Mouse (Mus musculus): ENCODE data around the gene Gm49405. TPM values are rescaled to one million over a fixed set of nuclear protein-coding genes. Genes with fewer than 3 reads are reported as not detected.
"Not testable (repeated sequence)": the region's sequence is repeated elsewhere in the genome, so short reads cannot be mapped to it uniquely, and the experiment has no call there.

Gene Gm49405
- polyA plus RNA-seq, 1 experiment from 2014 or later = 4.5 TPM

DNA sequence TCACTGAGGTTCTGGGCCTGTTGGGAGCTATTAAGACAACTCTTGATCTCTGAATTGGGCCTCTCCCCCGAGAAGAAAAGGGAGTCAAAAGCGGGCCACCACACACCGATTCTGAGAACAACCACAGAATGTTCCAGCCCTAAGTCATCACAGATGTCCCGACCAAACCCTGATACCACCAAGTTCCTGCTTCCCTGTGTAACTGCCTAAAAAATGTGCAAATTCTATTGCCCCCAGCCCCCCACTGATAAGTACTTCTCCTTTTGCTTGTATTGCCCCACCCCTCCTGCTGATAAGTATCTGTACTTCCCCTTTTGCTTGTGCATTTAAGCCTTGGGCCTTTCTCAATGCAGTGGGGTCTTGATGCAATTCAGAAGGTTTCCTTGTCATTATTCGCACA is 43.7 kb downstream of the Gm49405 start:
- 92% methylated on average over 5 of the region's 5 CpGs for WGBS
- H3K27ac ChIP-seq; H3K4me1 ChIP-seq; H3K9ac ChIP-seq; H3K36me3 ChIP-seq; H3K9me3 ChIP-seq; H3K27me3 ChIP-seq; ATAC-seq (ENCODE audit: low FRiP score, low read depth); H3K4me3 ChIP-seq; H3K4me2 ChIP-seq (replicated peaks): not testable (repeated sequence)

- no peaks in the 10 kb centered on the region for H3K27me3 ChIP-seq
- no peak within 1 kb of the TSS for H3K27ac ChIP-seq
- H3K4me3 ChIP-seq = no peak within 1 kb of the TSS
- H3K9me3 ChIP-seq = no peaks in the 10 kb centered on the region
- no peaks in the 10 kb centered on the region for H3K36me3 ChIP-seq
- no peak for ATAC-seq (ENCODE audit: low FRiP score, low read depth)
- 63% methylated on average over 16 of the region's 16 CpGs for WGBS
- peaks cover 5% of the 10 kb centered on the region; the same call in 1 of the 2 replicates for H3K4me1 ChIP-seq
- H3K4me2 ChIP-seq (replicated peaks) = peak within 1 kb of the TSS; percentile 22; the same call in 1 of the 2 replicates
- no peak within 1 kb of the TSS for H3K9ac ChIP-seq
Observed at GRCm38 (mm10) chr19:4045966-4046865, 45.8 kb downstream of the Gm49405 start, which contains the start of gene Gstp2. Gstp2 (minus strand) TSS chr19:4046023.

DNA sequence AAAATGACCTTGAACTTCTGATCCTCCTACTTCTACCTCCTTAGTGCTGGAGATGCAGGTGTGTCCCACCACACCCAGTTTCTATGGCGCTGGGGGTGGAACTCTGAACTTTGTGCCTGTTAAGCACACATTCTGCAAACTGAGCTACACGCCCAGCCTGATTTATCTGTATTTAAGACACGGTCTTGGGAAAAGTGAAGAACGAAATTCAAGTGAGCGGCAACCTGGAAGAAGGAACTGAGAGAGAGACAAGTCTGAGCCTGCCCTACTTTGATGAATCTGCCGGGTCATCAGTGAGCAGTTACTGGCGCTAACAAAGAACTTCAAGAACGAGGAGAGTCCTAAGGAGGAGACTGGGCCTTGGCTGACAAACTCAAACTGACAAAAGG is 46.4 kb downstream of the Gm49405 start:
- H3K27me3 ChIP-seq = no peaks in the 10 kb centered on the region
- 78% methylated on average over 8 of the region's 8 CpGs for WGBS
- no peaks in the 10 kb centered on the region for H3K9me3 ChIP-seq
- H3K4me2 ChIP-seq (replicated peaks) = no peak overlapping the region
- ATAC-seq (ENCODE audit: low FRiP score, low read depth) = no peak
- peaks cover 5% of the 10 kb centered on the region; the same call in 1 of the 2 replicates for H3K4me1 ChIP-seq
- no peak overlapping the region for H3K27ac ChIP-seq
- H3K36me3 ChIP-seq = no peaks in the 10 kb centered on the region
- H3K4me3 ChIP-seq = no peak overlapping the region
- H3K9ac ChIP-seq = no peak overlapping the region

- H3K4me3 ChIP-seq = no peak overlapping the region
- no peaks in the 10 kb centered on the region for H3K27me3 ChIP-seq
- H3K4me2 ChIP-seq (replicated peaks) = no peak overlapping the region
- H3K4me1 ChIP-seq = peaks cover 5% of the 10 kb centered on the region; the same call in 1 of the 2 replicates
- WGBS = 20% methylated on average over 4 of the region's 4 CpGs
- ATAC-seq (ENCODE audit: low FRiP score, low read depth) = no peak
- H3K36me3 ChIP-seq = no peaks in the 10 kb centered on the region
- no peaks in the 10 kb centered on the region for H3K9me3 ChIP-seq
- no peak overlapping the region for H3K27ac ChIP-seq
- H3K9ac ChIP-seq = no peak overlapping the region
Observed at GRCm38 (mm10) chr19:4047859-4048258, 47.4 kb downstream of the Gm49405 start.

DNA sequence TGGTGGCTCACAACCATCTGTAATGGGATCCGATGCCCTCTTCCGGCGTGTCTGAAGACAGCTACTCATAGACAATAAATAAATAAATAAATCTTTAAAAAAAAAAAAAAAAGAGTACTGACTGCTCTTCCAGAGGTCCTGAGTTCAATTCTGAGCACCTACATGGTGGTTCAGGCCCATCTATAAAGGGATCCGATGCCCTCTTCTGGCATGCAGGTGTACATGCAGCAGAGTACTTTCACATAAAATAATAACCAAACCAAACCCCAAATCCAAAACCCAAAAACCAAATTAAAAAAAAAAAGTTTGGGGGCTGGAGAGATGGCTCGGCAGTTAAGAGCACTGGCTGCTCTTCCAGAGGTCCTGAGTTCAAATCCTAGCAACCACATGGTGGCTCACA is 48.6 kb downstream of the Gm49405 start:
- not testable (repeated sequence) for H3K9ac ChIP-seq; H3K27ac ChIP-seq; H3K9me3 ChIP-seq; H3K4me1 ChIP-seq; H3K27me3 ChIP-seq; H3K4me2 ChIP-seq (replicated peaks); ATAC-seq (ENCODE audit: low FRiP score, low read depth); H3K36me3 ChIP-seq; H3K4me3 ChIP-seq
- 86% methylated on average over 5 of the region's 5 CpGs for WGBS

- Histone ChIP-seq H3K9ac (no peak overlapping the region), H3K27me3 (no peaks in the 10 kb centered on the region)
Observed at GRCm38 (mm10) chr19:4051016-4051415, 50.6 kb downstream of the Gm49405 start.

GRCm38 (mm10) chr19:4051741-4052515 is 51.5 kb downstream of the Gm49405 start:
- Histone ChIP-seq H3K27ac (no peak overlapping the region), H3K9me3 (no peaks in the 10 kb centered on the region), H3K4me1 (0 out of 2 replicates have a peak, but pooled peaks cover 3% of the 10 kb centered on the region), H3K36me3 (no peaks in the 10 kb centered on the region), H3K27me3 (no peaks in the 10 kb centered on the region), H3K9ac (no peak overlapping the region), H3K4me2 (replicated peaks) (no peak overlapping the region), H3K4me3 (no peak overlapping the region)
- no peak for ATAC-seq (ENCODE audit: low FRiP score, low read depth)
- 52% methylated on average over 10 of the region's 10 CpGs for WGBS

More at GRCm38 (mm10) chr19:4051016-4051415, 50.6 kb downstream of the Gm49405 start:
- no peak overlapping the region for H3K4me2 ChIP-seq (replicated peaks)
- no peak overlapping the region for H3K27ac ChIP-seq
- 94% methylated on average over 5 of the region's 5 CpGs for WGBS
- no peaks in the 10 kb centered on the region for H3K36me3 ChIP-seq
- no peak for ATAC-seq (ENCODE audit: low FRiP score, low read depth)
- H3K9me3 ChIP-seq = no peaks in the 10 kb centered on the region
- H3K4me1 ChIP-seq = peaks cover 2% of the 10 kb centered on the region; the same call in 1 of the 2 replicates
- H3K4me3 ChIP-seq = no peak overlapping the region

- Histone ChIP-seq H3K4me2 (replicated peaks) (no peak overlapping the region), H3K4me3 (no peak overlapping the region), H3K9me3 (no peaks in the 10 kb centered on the region), H3K27me3 (no peaks in the 10 kb centered on the region), H3K36me3 (no peaks in the 10 kb centered on the region), H3K4me1 (0 out of 2 replicates have a peak, but pooled peaks cover 3% of the 10 kb centered on the region), H3K27ac (no peak overlapping the region), H3K9ac (no peak overlapping the region)
- WGBS = 78% methylated on average over 5 of the region's 5 CpGs
- ATAC-seq (ENCODE audit: low FRiP score, low read depth) = no peak
Observed at GRCm38 (mm10) chr19:4052516-4053030, 52.1 kb downstream of the Gm49405 start.

GRCm38 (mm10) chr19:4054613-4055012 is 54.2 kb downstream of the Gm49405 start:
- H3K27ac ChIP-seq = no peak overlapping the region
- H3K4me1 ChIP-seq = 0 out of 2 replicates have a peak, but pooled peaks cover 3% of the 10 kb centered on the region
- H3K36me3 ChIP-seq = no peaks in the 10 kb centered on the region
- ATAC-seq (ENCODE audit: low FRiP score, low read depth) = no peak
- no peaks in the 10 kb centered on the region for H3K9me3 ChIP-seq
- H3K4me2 ChIP-seq (replicated peaks) = no peak overlapping the region
- WGBS = 87% methylated on average over 5 of the region's 5 CpGs
- H3K9ac ChIP-seq = no peak overlapping the region
- H3K27me3 ChIP-seq = no peaks in the 10 kb centered on the region
- H3K4me3 ChIP-seq = no peak overlapping the region

Other genes with a start within 250 kb of the Gm49405 start
- 30.4 and 31.2 TPM in 2 replicates for gene Kmt5b, start 233.2 kb upstream of the Gm49405 start, polyA plus RNA-seq (2015; fragmentation: Nextera tagmentation; extraction: Ambion mirVana)
- 46.0 and 47.8 TPM in 2 replicates for gene Chka, start 148.9 kb upstream of the Gm49405 start, polyA plus RNA-seq (2015; fragmentation: Nextera tagmentation; extraction: Ambion mirVana)
- 40.3 and 52.9 TPM in 2 replicates for gene Tcirg1, start 93.5 kb upstream of the Gm49405 start, polyA plus RNA-seq (2015; fragmentation: Nextera tagmentation; extraction: Ambion mirVana)
- gene Ndufs8, start 87.9 kb upstream of the Gm49405 start, polyA plus RNA-seq (2015; fragmentation: Nextera tagmentation; extraction: Ambion mirVana) = 259 and 267 TPM in 2 replicates
- 1.1 and 1.3 TPM in 2 replicates for gene Aldh3b1, start 70.8 kb upstream of the Gm49405 start, polyA plus RNA-seq (2015; fragmentation: Nextera tagmentation; extraction: Ambion mirVana)
- 14.2 and 15.0 TPM in 2 replicates for gene Unc93b1, start 65.4 kb upstream of the Gm49405 start, polyA plus RNA-seq (2015; fragmentation: Nextera tagmentation; extraction: Ambion mirVana)
- 0.05 TPM in 1 of 2 replicates, not detected in the other for gene Aldh3b3, start 42.0 kb upstream of the Gm49405 start, polyA plus RNA-seq (2015; fragmentation: Nextera tagmentation; extraction: Ambion mirVana)
- gene Aldh3b2, start 28.3 kb upstream of the Gm49405 start, polyA plus RNA-seq (2015; fragmentation: Nextera tagmentation; extraction: Ambion mirVana) = 7.8 and 9.3 TPM in 2 replicates
- 4.6 and 6.8 TPM in 2 replicates for gene Acy3, start 14.1 kb upstream of the Gm49405 start, polyA plus RNA-seq (2015; fragmentation: Nextera tagmentation; extraction: Ambion mirVana)
- not detected in 2 replicates for gene Tbx10, start 7.9 kb upstream of the Gm49405 start, polyA plus RNA-seq (2015; fragmentation: Nextera tagmentation; extraction: Ambion mirVana)
- 32.9 and 34.2 TPM in 2 replicates for gene Nudt8, start within 50 bp of the Gm49405 start, polyA plus RNA-seq (2015; fragmentation: Nextera tagmentation; extraction: Ambion mirVana)
- 4.6 and 5.5 TPM in 2 replicates for gene Doc2g, start 2.7 kb downstream of the Gm49405 start, polyA plus RNA-seq (2015; fragmentation: Nextera tagmentation; extraction: Ambion mirVana)
- 188 and 199 TPM in 2 replicates for gene Ndufv1, start 12.2 kb downstream of the Gm49405 start, polyA plus RNA-seq (2015; fragmentation: Nextera tagmentation; extraction: Ambion mirVana)
- gene Gstp1, start 37.4 kb downstream of the Gm49405 start, polyA plus RNA-seq (2015; fragmentation: Nextera tagmentation; extraction: Ambion mirVana) = 573 and 575 TPM in 2 replicates
- 0.61 and 6.7 TPM in 2 replicates for gene Gstp2, start 45.4 kb downstream of the Gm49405 start, polyA plus RNA-seq (2015; fragmentation: Nextera tagmentation; extraction: Ambion mirVana)
- gene Gstp3, start 58.9 kb downstream of the Gm49405 start, polyA plus RNA-seq (2015; fragmentation: Nextera tagmentation; extraction: Ambion mirVana) = not detected in 2 replicates
- gene Cabp2, start 81.0 kb downstream of the Gm49405 start, polyA plus RNA-seq (2015; fragmentation: Nextera tagmentation; extraction: Ambion mirVana) = not detected in 2 replicates
- 56.8 TPM in 2 replicates for gene Cdk2ap2, start 96.6 kb downstream of the Gm49405 start, polyA plus RNA-seq (2015; fragmentation: Nextera tagmentation; extraction: Ambion mirVana)
- 6.6 and 7.3 TPM in 2 replicates for gene Pitpnm1, start 99.4 kb downstream of the Gm49405 start, polyA plus RNA-seq (2015; fragmentation: Nextera tagmentation; extraction: Ambion mirVana)
- gene Aip, start 125.2 kb downstream of the Gm49405 start, polyA plus RNA-seq (2015; fragmentation: Nextera tagmentation; extraction: Ambion mirVana) = 98.5 and 105 TPM in 2 replicates
- gene Gpr152, start 139.2 kb downstream of the Gm49405 start, polyA plus RNA-seq (2015; fragmentation: Nextera tagmentation; extraction: Ambion mirVana) = not detected in 2 replicates
- gene Cabp4, start 143.4 kb downstream of the Gm49405 start, polyA plus RNA-seq (2015; fragmentation: Nextera tagmentation; extraction: Ambion mirVana) = 0.05 and 0.13 TPM in 2 replicates
- 137 and 146 TPM in 2 replicates for gene Coro1b, start 148.0 kb downstream of the Gm49405 start, polyA plus RNA-seq (2015; fragmentation: Nextera tagmentation; extraction: Ambion mirVana)
- 2.7 and 3.6 TPM in 2 replicates for gene Ptprcap, start 153.0 kb downstream of the Gm49405 start, polyA plus RNA-seq (2015; fragmentation: Nextera tagmentation; extraction: Ambion mirVana)
- gene Rps6kb2, start 162.7 kb downstream of the Gm49405 start, polyA plus RNA-seq (2015; fragmentation: Nextera tagmentation; extraction: Ambion mirVana) = 63.9 and 65.7 TPM in 2 replicates
- gene Carns1, start 174.9 kb downstream of the Gm49405 start, polyA plus RNA-seq (2015; fragmentation: Nextera tagmentation; extraction: Ambion mirVana) = 2.2 and 2.5 TPM in 2 replicates
- 1.3 and 2.7 TPM in 2 replicates for gene Tbc1d10c, start 190.7 kb downstream of the Gm49405 start, polyA plus RNA-seq (2015; fragmentation: Nextera tagmentation; extraction: Ambion mirVana)
- gene Ppp1ca, start 191.4 kb downstream of the Gm49405 start, polyA plus RNA-seq (2015; fragmentation: Nextera tagmentation; extraction: Ambion mirVana) = 817 and 858 TPM in 2 replicates
- gene Rad9a, start 201.0 kb downstream of the Gm49405 start, polyA plus RNA-seq (2015; fragmentation: Nextera tagmentation; extraction: Ambion mirVana) = 36.2 and 38.1 TPM in 2 replicates
- 9.0 and 10.0 TPM in 2 replicates for gene Clcf1, start 213.6 kb downstream of the Gm49405 start, polyA plus RNA-seq (2015; fragmentation: Nextera tagmentation; extraction: Ambion mirVana)
- gene AC109138.7, start 213.7 kb downstream of the Gm49405 start, polyA plus RNA-seq (2015; fragmentation: Nextera tagmentation; extraction: Ambion mirVana) = not detected in 2 replicates
- 17.6 and 21.4 TPM in 2 replicates for gene Pold4, start 231.3 kb downstream of the Gm49405 start, polyA plus RNA-seq (2015; fragmentation: Nextera tagmentation; extraction: Ambion mirVana)

All from limb, embryonic 13.5 days (tissue).